Mouse (Mus musculus): ENCODE measurements around the gene Cuedc2. TPM values are rescaled to one million over a fixed set of nuclear protein-coding genes. Genes with fewer than 3 reads are reported as not detected.

Cuedc2 gene
- polyA plus RNA-seq, 1 experiment from 2014 or later: 359 TPM

DNA sequence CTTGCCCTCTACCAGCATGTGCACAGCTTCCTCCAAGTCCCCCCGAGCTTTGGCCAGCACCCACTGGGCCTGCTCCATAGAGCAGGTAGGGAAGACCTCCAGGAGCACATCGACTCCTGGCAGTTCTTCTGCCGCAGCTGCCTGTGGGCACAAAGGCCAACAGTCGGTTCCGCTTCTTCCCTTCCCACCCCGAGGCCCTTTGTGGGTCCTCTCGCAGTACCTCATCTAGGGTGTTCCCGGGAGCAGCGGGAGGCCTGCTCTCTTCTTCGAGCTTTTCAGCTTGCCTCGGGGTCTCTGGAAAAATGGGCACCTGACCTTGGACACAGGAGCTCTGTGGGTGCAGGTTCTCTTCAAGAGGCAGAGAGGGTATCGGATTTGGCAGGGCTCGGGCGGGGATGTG lies 7.2 kb downstream of the Cuedc2 start:
- ATAC-seq (ENCODE audit: low read depth): no peak
- no peaks in the 10 kb centered on the region for H3K27me3 ChIP-seq (ENCODE audit: control insufficient read depth, insufficient read depth, low read length)
- 89% methylated on average over 14 of the region's 14 CpGs for WGBS
- H3K4me1 ChIP-seq (ENCODE audit: control insufficient read depth, insufficient read depth, low read length): peaks cover 31% of the 10 kb centered on the region
- no peaks in the 10 kb centered on the region for H3K9me3 ChIP-seq (ENCODE audit: control insufficient read depth, low read length)
- peaks cover 16% of the 10 kb centered on the region for H3K36me3 ChIP-seq (ENCODE audit: control insufficient read depth, insufficient read depth, low read length)
- no peak overlapping the region for H3K9ac ChIP-seq (replicated peaks; ENCODE audit: low read depth, low read length)
- no peak overlapping the region for H3K4me3 ChIP-seq (ENCODE audit: low read depth, low read length)
- no peak overlapping the region for H3K27ac ChIP-seq (ENCODE audit: low read depth, low read length)
- 0 out of 2 replicates have a peak overlapping the region, but pooled peaks have one; percentile 12 for H3K4me2 ChIP-seq (ENCODE audit: low read depth, low read length)

DNA sequence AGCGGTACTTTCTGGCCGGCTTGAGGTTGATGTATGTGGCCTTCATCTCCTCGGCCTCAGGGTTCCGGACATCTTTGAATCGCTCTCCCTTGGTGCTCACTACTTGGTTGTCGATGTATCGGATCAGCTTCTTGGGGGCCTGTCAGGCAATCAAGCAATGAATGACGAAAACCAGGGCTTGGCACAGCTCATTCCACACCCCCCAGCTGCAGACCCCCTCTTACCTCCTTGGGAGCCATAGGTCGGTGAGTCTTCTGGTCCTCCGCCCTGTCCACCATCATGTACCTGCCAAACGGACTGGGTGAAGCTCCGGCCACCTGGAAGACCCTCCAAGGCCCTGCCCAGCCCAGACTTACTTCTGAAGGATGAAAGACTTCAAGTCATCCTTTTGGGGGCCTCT lies 7.8 kb downstream of the Cuedc2 start:
- WGBS: 90% methylated on average over 12 of the region's 12 CpGs
- no peak for ATAC-seq (ENCODE audit: low read depth)
- Histone ChIP-seq H3K36me3 (ENCODE audit: control insufficient read depth, insufficient read depth, low read length) (peaks cover 16% of the 10 kb centered on the region), H3K27ac (ENCODE audit: low read depth, low read length) (no peak overlapping the region), H3K4me1 (ENCODE audit: control insufficient read depth, insufficient read depth, low read length) (peaks cover 33% of the 10 kb centered on the region), H3K9me3 (ENCODE audit: control insufficient read depth, low read length) (no peaks in the 10 kb centered on the region), H3K4me2 (ENCODE audit: low read depth, low read length) (no peak overlapping the region), H3K9ac (replicated peaks; ENCODE audit: low read depth, low read length) (no peak overlapping the region), H3K27me3 (ENCODE audit: control insufficient read depth, insufficient read depth, low read length) (no peaks in the 10 kb centered on the region), H3K4me3 (ENCODE audit: low read depth, low read length) (no peak overlapping the region)

DNA sequence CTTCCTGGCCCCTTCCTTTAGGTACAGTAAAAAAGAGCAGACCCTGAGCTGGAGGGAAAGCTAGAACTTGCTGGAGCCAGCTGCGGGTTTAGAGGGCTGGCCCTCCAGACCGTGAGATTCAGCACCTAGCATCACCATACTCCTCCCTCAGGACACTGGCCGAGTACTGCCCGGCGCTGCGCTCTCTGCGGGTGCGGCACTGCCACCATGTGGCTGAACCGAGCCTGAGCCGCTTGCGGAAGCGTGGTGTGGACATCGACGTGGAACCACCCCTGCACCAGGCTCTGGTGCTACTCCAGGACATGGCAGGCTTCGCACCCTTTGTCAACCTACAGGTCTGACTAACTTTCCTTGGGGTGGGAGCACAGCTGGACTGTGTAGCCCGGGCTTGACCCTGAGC lies 8.6 kb downstream of the Cuedc2 start:
- Histone ChIP-seq H3K27ac (ENCODE audit: low read depth, low read length) (no peak overlapping the region), H3K4me2 (ENCODE audit: low read depth, low read length) (peak overlapping the region; percentile 99), H3K9ac (replicated peaks; ENCODE audit: low read depth, low read length) (0 out of 2 replicates have a peak overlapping the region, but pooled peaks have one; percentile 68), H3K4me3 (ENCODE audit: low read depth, low read length) (no peak overlapping the region), H3K9me3 (ENCODE audit: control insufficient read depth, low read length) (no peaks in the 10 kb centered on the region), H3K36me3 (ENCODE audit: control insufficient read depth, insufficient read depth, low read length) (peaks cover 16% of the 10 kb centered on the region), H3K27me3 (ENCODE audit: control insufficient read depth, insufficient read depth, low read length) (no peaks in the 10 kb centered on the region), H3K4me1 (ENCODE audit: control insufficient read depth, insufficient read depth, low read length) (peaks cover 39% of the 10 kb centered on the region)
- ATAC-seq (ENCODE audit: low read depth): peak; percentile 16; the same call in 1 of the 2 replicates
- 6% methylated on average over 16 of the region's 16 CpGs for WGBS

DNA sequence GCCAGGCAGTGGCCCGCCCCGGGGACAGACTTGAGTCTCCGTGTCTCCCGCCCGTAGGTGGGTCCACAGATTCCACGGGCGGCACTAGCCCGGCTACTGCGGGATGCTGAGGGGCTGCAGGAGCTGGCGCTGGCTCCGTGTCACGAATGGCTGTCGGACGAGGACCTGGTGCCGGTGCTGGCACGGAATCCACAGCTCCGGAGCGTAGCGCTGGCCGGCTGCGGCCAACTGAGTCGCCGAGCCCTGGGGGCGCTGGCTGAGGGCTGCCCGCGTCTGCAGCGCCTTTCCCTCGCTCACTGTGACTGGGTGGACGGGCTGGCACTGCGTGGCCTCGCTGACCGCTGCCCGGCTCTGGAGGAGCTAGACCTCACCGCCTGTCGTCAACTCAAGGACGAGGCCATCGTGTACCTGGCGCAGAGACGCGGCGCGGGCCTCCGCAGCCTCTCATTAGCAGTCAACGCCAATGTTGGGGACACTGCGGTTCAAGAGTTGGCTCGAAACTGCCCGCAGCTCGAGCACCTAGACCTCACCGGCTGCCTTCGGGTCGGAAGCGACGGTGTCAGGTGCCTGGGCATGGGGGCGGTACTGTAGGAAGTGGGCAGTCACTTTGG lies 9.4 kb downstream of the Cuedc2 start:
- peak overlapping the region; percentile 68 for H3K9ac ChIP-seq (replicated peaks; ENCODE audit: low read depth, low read length)
- peak overlapping the region; percentile 70 for H3K4me3 ChIP-seq (ENCODE audit: low read depth, low read length)
- H3K27me3 ChIP-seq (ENCODE audit: control insufficient read depth, insufficient read depth, low read length): 0 out of 2 replicates have a peak, but pooled peaks cover 2% of the 10 kb centered on the region
- peak overlapping the region; percentile 99 for H3K4me2 ChIP-seq (ENCODE audit: low read depth, low read length)
- peak; percentile 5; the same call in 1 of the 2 replicates for ATAC-seq (ENCODE audit: low read depth)
- H3K4me1 ChIP-seq (ENCODE audit: control insufficient read depth, insufficient read depth, low read length): peaks cover 39% of the 10 kb centered on the region
- H3K9me3 ChIP-seq (ENCODE audit: control insufficient read depth, low read length): no peaks in the 10 kb centered on the region
- H3K27ac ChIP-seq (ENCODE audit: low read depth, low read length): peak overlapping the region; percentile 98
- 2% methylated on average over 53 of the region's 54 CpGs for WGBS
- H3K36me3 ChIP-seq (ENCODE audit: control insufficient read depth, insufficient read depth, low read length): peaks cover 16% of the 10 kb centered on the region

DNA sequence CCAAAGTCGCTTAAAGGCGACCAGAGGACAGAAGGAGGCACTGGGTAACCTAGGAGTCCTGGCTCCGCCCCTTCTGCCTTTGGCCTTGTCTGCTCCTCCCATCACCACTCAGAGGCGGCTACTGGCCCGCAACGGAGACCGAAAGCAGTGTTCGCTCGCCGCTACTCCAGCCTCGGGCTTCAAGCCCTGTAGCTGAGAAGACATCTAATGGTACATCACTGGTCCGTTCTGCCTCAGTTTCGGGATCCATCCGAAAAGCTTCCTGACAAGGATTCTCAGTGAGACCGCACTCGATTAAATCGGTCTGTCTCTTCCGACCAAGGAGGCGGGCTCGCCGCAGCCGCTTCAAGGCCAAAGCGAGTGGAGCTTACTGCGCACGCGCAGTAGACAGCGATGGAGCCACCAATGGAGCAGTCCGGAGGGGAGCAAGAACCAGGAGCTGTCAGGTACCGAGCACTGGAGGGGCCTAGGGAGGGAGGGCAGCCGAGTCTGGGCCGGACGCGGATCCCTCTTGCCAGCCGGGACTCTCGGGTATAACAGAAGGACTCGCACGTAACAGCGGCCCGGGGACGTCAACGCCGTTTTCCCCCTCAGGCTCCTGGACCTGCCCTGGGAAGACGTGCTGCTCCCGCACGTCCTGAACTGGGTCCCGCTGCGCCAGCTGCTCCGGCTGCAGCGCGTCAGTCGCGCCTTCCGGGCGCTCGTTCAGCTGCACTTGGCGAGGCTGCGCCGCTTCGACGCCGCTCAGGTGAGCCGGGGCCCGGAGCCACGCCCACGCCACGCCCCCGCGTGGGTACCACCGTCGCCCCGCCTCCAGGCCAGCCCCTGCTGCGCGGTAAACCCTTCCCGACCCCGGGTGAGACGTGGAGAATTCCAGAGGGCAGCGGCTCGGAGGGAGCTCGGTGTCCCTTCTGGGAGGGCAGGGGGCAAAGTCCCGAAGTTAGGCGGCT lies 10.1 kb downstream of the Cuedc2 start, which contains the start of gene Fbxl15:
TSS of gene Fbxl15 (plus strand) at position 104 of the 950 bp plus-strand sequence.
- H3K27me3 ChIP-seq (ENCODE audit: control insufficient read depth, insufficient read depth, low read length): peaks cover 2% of the 10 kb centered on the region; the same call in 1 of the 2 replicates
- H3K36me3 ChIP-seq (ENCODE audit: control insufficient read depth, insufficient read depth, low read length): peaks cover 16% of the 10 kb centered on the region
- peaks cover 39% of the 10 kb centered on the region for H3K4me1 ChIP-seq (ENCODE audit: control insufficient read depth, insufficient read depth, low read length)
- no peaks in the 10 kb centered on the region for H3K9me3 ChIP-seq (ENCODE audit: control insufficient read depth, low read length)
- H3K4me2 ChIP-seq (ENCODE audit: low read depth, low read length): peak within 1 kb of the TSS; percentile 99
- WGBS: under 1% methylated on average over 80 of the region's 81 CpGs
- H3K27ac ChIP-seq (ENCODE audit: low read depth, low read length): peak within 1 kb of the TSS; percentile 98
- ATAC-seq (ENCODE audit: low read depth): peak; percentile 86
- H3K9ac ChIP-seq (replicated peaks; ENCODE audit: low read depth, low read length): peak within 1 kb of the TSS; percentile 68
- peak within 1 kb of the TSS; percentile 70 for H3K4me3 ChIP-seq (ENCODE audit: low read depth, low read length)

DNA sequence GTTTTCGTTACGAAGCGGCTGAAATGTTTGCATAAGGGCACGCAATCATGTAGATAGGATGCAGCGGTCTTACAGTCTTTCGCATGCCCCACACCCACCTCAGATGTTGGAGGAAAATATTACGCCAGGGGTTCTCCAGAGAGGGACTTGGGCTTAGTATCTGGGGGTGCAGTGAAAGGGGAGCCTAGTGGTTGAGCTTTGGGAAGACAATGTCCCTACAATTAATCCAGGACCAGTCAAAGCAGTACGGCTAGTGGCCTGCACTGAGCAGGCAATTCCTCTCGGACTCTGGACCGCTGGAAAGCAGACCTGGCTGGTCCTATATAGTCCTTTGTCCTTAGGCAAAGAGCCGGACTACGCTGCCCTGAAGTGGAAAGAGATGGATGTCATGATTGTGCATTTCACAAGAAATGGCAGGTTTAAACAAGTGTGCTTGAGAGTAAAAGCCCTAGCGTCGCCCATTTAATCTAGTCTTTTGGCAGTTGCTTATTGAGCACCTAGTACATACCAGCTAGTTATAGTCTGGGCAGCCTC lies 10.9 kb downstream of the Cuedc2 start:
- 0 out of 2 replicates have a peak, but pooled peaks have one; percentile 2 for ATAC-seq (ENCODE audit: low read depth)
- H3K9me3 ChIP-seq (ENCODE audit: control insufficient read depth, low read length): no peaks in the 10 kb centered on the region
- peaks cover 2% of the 10 kb centered on the region; the same call in 1 of the 2 replicates for H3K27me3 ChIP-seq (ENCODE audit: control insufficient read depth, insufficient read depth, low read length)
- WGBS: 29% methylated on average over 14 of the region's 14 CpGs
- H3K4me3 ChIP-seq (ENCODE audit: low read depth, low read length): peak overlapping the region; percentile 70
- H3K4me2 ChIP-seq (ENCODE audit: low read depth, low read length): peak overlapping the region; percentile 99
- H3K4me1 ChIP-seq (ENCODE audit: control insufficient read depth, insufficient read depth, low read length): peaks cover 39% of the 10 kb centered on the region
- peak overlapping the region; percentile 98 for H3K27ac ChIP-seq (ENCODE audit: low read depth, low read length)
- peaks cover 16% of the 10 kb centered on the region for H3K36me3 ChIP-seq (ENCODE audit: control insufficient read depth, insufficient read depth, low read length)
- H3K9ac ChIP-seq (replicated peaks; ENCODE audit: low read depth, low read length): peak overlapping the region; percentile 68; the same call in 1 of the 2 replicates

DNA sequence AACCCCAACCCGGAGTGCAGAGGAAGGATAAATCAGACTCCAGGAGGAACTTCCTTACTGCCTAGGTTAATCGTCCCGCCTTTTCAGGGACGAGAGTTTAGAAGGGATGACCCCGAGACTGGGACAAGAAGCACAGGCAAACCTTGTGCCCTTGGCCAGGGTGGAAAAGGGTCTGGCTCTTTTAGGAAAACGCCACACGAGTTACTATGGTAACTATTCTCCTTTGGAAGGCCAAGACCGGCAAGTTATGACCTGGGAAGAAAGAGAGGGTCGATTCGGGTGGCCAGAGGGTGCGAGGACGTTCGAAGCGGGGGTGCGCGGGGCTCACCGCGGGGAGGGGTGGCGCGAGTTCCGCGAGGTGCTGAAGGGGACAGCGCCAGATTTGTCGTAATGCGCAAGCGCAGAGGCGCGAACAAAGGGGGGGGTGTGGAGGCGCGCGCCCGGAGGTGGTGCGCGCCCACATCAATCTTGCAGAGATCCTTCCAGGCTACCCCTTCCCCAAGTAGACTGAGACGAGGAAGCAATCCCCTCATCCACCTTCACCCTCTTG lies 11.7 kb downstream of the Cuedc2 start, which contains the start of gene Psd:
TSS of gene Psd (minus strand) at position 401 of the 550 bp plus-strand sequence.
- peak within 1 kb of the TSS; percentile 99 for H3K4me2 ChIP-seq (ENCODE audit: low read depth, low read length)
- peak within 1 kb of the TSS; percentile 68 for H3K9ac ChIP-seq (replicated peaks; ENCODE audit: low read depth, low read length)
- peaks cover 47% of the 10 kb centered on the region for H3K4me1 ChIP-seq (ENCODE audit: control insufficient read depth, insufficient read depth, low read length)
- no peak for ATAC-seq (ENCODE audit: low read depth)
- peaks cover 16% of the 10 kb centered on the region for H3K36me3 ChIP-seq (ENCODE audit: control insufficient read depth, insufficient read depth, low read length)
- peak within 1 kb of the TSS; percentile 98 for H3K27ac ChIP-seq (ENCODE audit: low read depth, low read length)
- H3K27me3 ChIP-seq (ENCODE audit: control insufficient read depth, insufficient read depth, low read length): peaks cover 2% of the 10 kb centered on the region; the same call in 1 of the 2 replicates
- H3K4me3 ChIP-seq (ENCODE audit: low read depth, low read length): peak within 1 kb of the TSS; percentile 70
- no peaks in the 10 kb centered on the region for H3K9me3 ChIP-seq (ENCODE audit: control insufficient read depth, low read length)
- under 1% methylated on average over 35 of the region's 35 CpGs for WGBS

DNA sequence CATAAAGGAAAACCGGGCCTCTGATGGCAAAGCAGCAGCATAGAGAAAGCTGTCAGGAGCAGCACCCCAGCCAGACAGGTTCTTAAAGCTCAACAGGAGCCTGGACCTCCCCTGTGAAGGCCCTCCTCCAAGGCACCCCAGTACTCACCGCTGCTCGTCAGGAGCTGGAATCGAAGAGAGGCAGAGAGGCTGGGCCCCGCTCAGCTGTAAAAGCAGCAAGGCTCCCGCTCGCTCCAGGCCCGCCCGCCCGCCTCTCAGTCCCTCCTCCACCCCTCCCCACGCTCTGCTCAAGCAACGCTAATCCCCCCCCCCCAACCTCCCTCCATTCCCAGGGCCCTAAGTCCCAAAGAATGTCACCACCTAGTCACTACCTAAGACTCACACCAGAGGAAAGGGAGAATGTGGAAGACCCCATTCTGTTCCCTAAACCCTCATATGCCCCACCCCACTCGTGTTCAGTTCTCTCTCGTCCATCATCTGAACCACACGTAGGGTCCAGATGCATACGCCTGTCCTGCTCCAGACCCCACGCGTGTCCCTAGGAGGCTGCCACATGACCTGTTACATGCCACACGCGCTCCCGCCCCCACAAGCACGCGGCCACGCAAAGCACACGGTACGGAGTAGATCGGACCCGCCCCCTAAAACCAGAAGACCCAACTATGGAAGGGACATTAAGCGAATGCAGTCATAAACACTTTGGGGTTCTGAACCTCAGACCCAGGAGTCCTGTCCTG lies 12.3 kb downstream of the Cuedc2 start:
- H3K9ac ChIP-seq (replicated peaks; ENCODE audit: low read depth, low read length): peak overlapping the region; percentile 60
- peak overlapping the region; percentile 99 for H3K4me2 ChIP-seq (ENCODE audit: low read depth, low read length)
- H3K4me1 ChIP-seq (ENCODE audit: control insufficient read depth, insufficient read depth, low read length): peaks cover 54% of the 10 kb centered on the region
- no peaks in the 10 kb centered on the region for H3K9me3 ChIP-seq (ENCODE audit: control insufficient read depth, low read length)
- peaks cover 12% of the 10 kb centered on the region for H3K36me3 ChIP-seq (ENCODE audit: control insufficient read depth, insufficient read depth, low read length)
- peaks cover 2% of the 10 kb centered on the region; the same call in 1 of the 2 replicates for H3K27me3 ChIP-seq (ENCODE audit: control insufficient read depth, insufficient read depth, low read length)
- ATAC-seq (ENCODE audit: low read depth): no peak
- 2% methylated on average over 29 of the region's 29 CpGs for WGBS
- peak overlapping the region; percentile 70 for H3K4me3 ChIP-seq (ENCODE audit: low read depth, low read length)
- H3K27ac ChIP-seq (ENCODE audit: low read depth, low read length): peak overlapping the region; percentile 73
